Mouse (Mus musculus) hindbrain, embryonic 15.5 days (tissue): ENCODE measurements around the gene Hephl1. TPM values are rescaled to one million over a fixed set of nuclear protein-coding genes. Genes with fewer than 3 reads are reported as not detected.

Source experiments
- ATAC-seq: fragments of 200-750 bp; cut with Nextera tagmentation; 2 replicates; pipeline ENCODE4 v1.8.0; 2017; ENCODE audit warnings: low read depth, moderate number of reproducible peaks, moderate TSS enrichment; ENCODE audit not compliant: low FRiP score
- H3K27ac ChIP-seq: fragments of 300-500 bp; sonication (generic); replicated peaks from 2 replicates; pipeline ENCODE4 v1.5.1; 2015; ENCODE audit warnings: mild to moderate bottlenecking, inconsistent platforms
- H3K27me3 ChIP-seq: fragments of 300-500 bp; sonication (generic); 2 replicates; pipeline ENCODE4 v1.6.1; 2015; ENCODE audit warnings: control low read depth, inconsistent platforms
- H3K36me3 ChIP-seq: fragments of 300-500 bp; sonication (generic); 2 replicates; pipeline ENCODE4 v1.6.1; 2015; ENCODE audit warnings: control low read depth, inconsistent platforms
- H3K4me1 ChIP-seq: fragments of 300-500 bp; sonication (generic); replicated peaks from 2 replicates; pipeline ENCODE4 v1.6.1; 2015; ENCODE audit warnings: control low read depth, inconsistent platforms
- H3K4me2 ChIP-seq: fragments of 300-500 bp; sonication (generic); 2 replicates; pipeline ENCODE4 v1.6.1; 2015; ENCODE audit warnings: moderate library complexity, mild to moderate bottlenecking, inconsistent platforms
- H3K4me3 ChIP-seq: fragments of 300-500 bp; sonication (generic); 2 replicates; pipeline ENCODE4 v1.5.1; 2015; ENCODE audit warnings: mild to moderate bottlenecking, inconsistent platforms
- H3K9ac ChIP-seq: fragments of 300-500 bp; sonication (generic); 2 replicates; pipeline ENCODE4 v1.6.1; 2015; ENCODE audit warnings: inconsistent platforms
- H3K9me3 ChIP-seq: fragments of 300-500 bp; sonication (generic); 2 replicates; pipeline ENCODE4 v1.6.1; 2016; ENCODE audit warnings: control low read depth, inconsistent platforms
- WGBS: fragments of 180-500 bp; shearing (Covaris S2); methylation state at CpG from one replicate; pipeline ENCODE4 v1.1.7; 2015; 5-methylcytosine and 5-hydroxymethylcytosine counted together
- polyA plus RNA-seq: library from polyadenylated mRNA; unstranded; fragments of >200 nt; fragmentation: Nextera tagmentation; extraction: Ambion mirVana; gene quantifications from 2 replicates; pipeline ENCODE4 v1.2.1, GENCODE M21; 2015

Hephl1 gene
- not detected in 2 replicates for polyA plus RNA-seq

DNA sequence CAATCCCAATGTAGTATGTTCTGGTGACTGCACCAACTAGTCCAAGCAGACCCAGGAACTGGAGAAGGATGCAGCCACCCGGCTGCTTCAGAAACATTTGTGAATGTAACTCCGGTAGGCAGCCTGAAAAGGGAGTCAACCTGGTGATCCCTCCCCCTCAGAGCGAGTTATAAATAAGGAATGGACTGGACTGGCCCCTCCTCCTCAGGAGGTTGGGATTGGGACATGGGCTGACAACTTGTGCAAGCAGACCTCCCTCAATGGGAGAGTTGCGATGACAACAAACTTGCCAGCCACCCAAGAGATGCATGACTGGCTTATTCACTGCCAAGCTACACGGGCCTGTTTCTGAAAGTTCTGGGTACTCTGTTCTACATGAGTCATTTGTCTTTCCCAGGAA is at the start of gene Hephl1:
Gene Hephl1 (minus strand): TSS at position 101 of the 400 bp plus-strand sequence.
- H3K27ac ChIP-seq, result no peak within 1 kb of the TSS
- no peaks in the 10 kb centered on the region for H3K4me1 ChIP-seq
- no peaks in the 10 kb centered on the region for H3K9me3 ChIP-seq
- 90% methylated on average over 5 of the region's 5 CpGs for WGBS
- ATAC-seq, result no peak
- H3K4me3 ChIP-seq, result no peak within 1 kb of the TSS
- no peaks in the 10 kb centered on the region for H3K27me3 ChIP-seq
- no peak within 1 kb of the TSS for H3K4me2 ChIP-seq
- no peak within 1 kb of the TSS for H3K9ac ChIP-seq
- H3K36me3 ChIP-seq, result no peaks in the 10 kb centered on the region

DNA sequence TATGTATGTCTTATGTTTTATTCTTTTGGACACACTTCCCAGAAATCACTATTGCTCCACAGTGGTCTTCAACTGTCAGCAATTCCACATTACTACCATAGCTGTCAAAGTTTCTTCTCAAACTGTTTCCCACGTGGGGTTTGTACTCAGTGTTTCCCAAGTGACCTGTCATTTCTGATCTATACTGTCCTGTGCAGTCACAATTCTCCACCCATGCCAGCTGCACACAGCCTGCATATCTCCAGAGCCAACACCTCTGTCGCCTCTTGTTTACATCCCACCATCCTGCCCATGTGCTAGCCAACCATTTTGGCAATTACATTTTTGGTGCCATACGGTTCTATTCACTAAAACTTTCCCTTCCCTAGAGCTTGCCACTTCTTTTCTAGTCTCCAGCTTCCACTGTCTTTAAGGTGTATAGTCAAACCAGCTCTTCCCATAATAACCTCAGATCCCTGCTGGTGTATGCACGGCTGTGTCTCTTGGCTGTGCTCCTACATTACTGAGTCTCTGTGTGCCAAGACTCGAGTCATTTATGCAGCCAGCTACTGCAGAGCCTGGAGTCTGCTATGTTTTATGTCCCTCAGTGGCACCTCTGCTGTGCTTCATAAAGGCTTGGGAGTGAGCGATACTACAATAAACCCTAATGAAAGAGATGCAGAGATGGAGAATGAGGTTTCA is 37.5 kb upstream of the Hephl1 start:
- ATAC-seq, result no peak
- H3K36me3 ChIP-seq, result no peaks in the 10 kb centered on the region
- no peak overlapping the region for H3K4me2 ChIP-seq
- H3K9me3 ChIP-seq, result no peaks in the 10 kb centered on the region
- H3K9ac ChIP-seq, result no peak overlapping the region
- WGBS, result 76% methylated on average over 6 of the region's 6 CpGs
- no peak overlapping the region for H3K4me3 ChIP-seq
- no peak overlapping the region for H3K27ac ChIP-seq
- no peaks in the 10 kb centered on the region for H3K4me1 ChIP-seq
- no peaks in the 10 kb centered on the region for H3K27me3 ChIP-seq

GRCm38 (mm10) chr9:15140546-15140945 is 28.6 kb upstream of the Hephl1 start:
- no peaks in the 10 kb centered on the region for H3K27me3 ChIP-seq
- no peak overlapping the region for H3K4me3 ChIP-seq
- no peaks in the 10 kb centered on the region for H3K36me3 ChIP-seq
- 95% methylated on average over 1 of the region's 1 CpGs for WGBS
- no peak overlapping the region for H3K9ac ChIP-seq
- no peak overlapping the region for H3K4me2 ChIP-seq
- no peaks in the 10 kb centered on the region for H3K9me3 ChIP-seq
- H3K27ac ChIP-seq, result no peak overlapping the region
- no peaks in the 10 kb centered on the region for H3K4me1 ChIP-seq
- ATAC-seq, result no peak

- Histone ChIP-seq H3K4me2 (no peak overlapping the region), H3K4me1 (no peaks in the 10 kb centered on the region), H3K27me3 (no peaks in the 10 kb centered on the region), H3K9ac (no peak overlapping the region), H3K27ac (no peak overlapping the region), H3K9me3 (no peaks in the 10 kb centered on the region), H3K36me3 (no peaks in the 10 kb centered on the region), H3K4me3 (no peak overlapping the region)
- WGBS, result 85% methylated on average over 2 of the region's 2 CpGs
- ATAC-seq, result no peak
Observed at GRCm38 (mm10) chr9:15125897-15126296, 14.0 kb upstream of the Hephl1 start.

DNA sequence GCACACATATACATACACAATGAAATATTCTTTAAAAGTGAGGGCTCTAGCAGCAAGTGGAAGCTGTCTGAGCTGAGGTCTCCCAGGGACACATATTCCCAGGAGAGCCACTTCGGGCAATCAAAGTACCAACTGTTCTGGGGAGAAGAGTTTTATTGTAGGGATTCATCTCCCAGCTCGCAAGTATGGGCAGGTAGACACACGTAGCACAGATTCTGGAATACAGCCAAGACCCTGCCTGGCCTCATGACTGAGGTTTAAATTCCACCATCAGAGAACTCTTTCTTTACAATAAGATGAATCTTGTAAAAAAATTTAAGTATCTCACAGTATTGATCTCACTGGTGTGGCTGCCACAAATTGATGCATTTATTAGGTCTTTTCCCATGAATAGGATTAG is 10.5 kb upstream of the Hephl1 start:
- no peak overlapping the region for H3K4me2 ChIP-seq
- H3K4me1 ChIP-seq, result no peaks in the 10 kb centered on the region
- H3K9ac ChIP-seq, result no peak overlapping the region
- no peaks in the 10 kb centered on the region for H3K36me3 ChIP-seq
- no peak overlapping the region for H3K27ac ChIP-seq
- 77% methylated on average over 3 of the region's 3 CpGs for WGBS
- no peaks in the 10 kb centered on the region for H3K9me3 ChIP-seq
- no peaks in the 10 kb centered on the region for H3K27me3 ChIP-seq
- H3K4me3 ChIP-seq, result no peak overlapping the region
- no peak for ATAC-seq

- Histone ChIP-seq H3K9me3 (no peaks in the 10 kb centered on the region), H3K9ac (no peak overlapping the region), H3K4me1 (no peaks in the 10 kb centered on the region), H3K36me3 (no peaks in the 10 kb centered on the region), H3K27ac (no peak overlapping the region), H3K4me3 (no peak overlapping the region), H3K27me3 (no peaks in the 10 kb centered on the region), H3K4me2 (no peak overlapping the region)
- no peak for ATAC-seq
- WGBS, result 54% methylated on average over 7 of the region's 7 CpGs
Observed at GRCm38 (mm10) chr9:15120841-15121358, 9.0 kb upstream of the Hephl1 start.

- no peak overlapping the region for H3K4me3 ChIP-seq
- H3K4me1 ChIP-seq, result no peaks in the 10 kb centered on the region
- no peaks in the 10 kb centered on the region for H3K36me3 ChIP-seq
- no peak overlapping the region for H3K4me2 ChIP-seq
- no peaks in the 10 kb centered on the region for H3K9me3 ChIP-seq
- H3K27me3 ChIP-seq, result no peaks in the 10 kb centered on the region
- H3K9ac ChIP-seq, result no peak overlapping the region
- no peak for ATAC-seq
- WGBS, result 61% methylated on average over 5 of the region's 5 CpGs
- no peak overlapping the region for H3K27ac ChIP-seq
Observed at GRCm38 (mm10) chr9:15120209-15120608, 8.3 kb upstream of the Hephl1 start.

GRCm38 (mm10) chr9:15119515-15119914 is 7.6 kb upstream of the Hephl1 start:
- no peak overlapping the region for H3K9ac ChIP-seq
- ATAC-seq, result no peak
- no peaks in the 10 kb centered on the region for H3K4me1 ChIP-seq
- H3K9me3 ChIP-seq, result no peaks in the 10 kb centered on the region
- 59% methylated on average over 1 of the region's 1 CpGs for WGBS
- H3K36me3 ChIP-seq, result no peaks in the 10 kb centered on the region
- no peaks in the 10 kb centered on the region for H3K27me3 ChIP-seq
- H3K27ac ChIP-seq, result no peak overlapping the region
- no peak overlapping the region for H3K4me3 ChIP-seq
- H3K4me2 ChIP-seq, result no peak overlapping the region

DNA sequence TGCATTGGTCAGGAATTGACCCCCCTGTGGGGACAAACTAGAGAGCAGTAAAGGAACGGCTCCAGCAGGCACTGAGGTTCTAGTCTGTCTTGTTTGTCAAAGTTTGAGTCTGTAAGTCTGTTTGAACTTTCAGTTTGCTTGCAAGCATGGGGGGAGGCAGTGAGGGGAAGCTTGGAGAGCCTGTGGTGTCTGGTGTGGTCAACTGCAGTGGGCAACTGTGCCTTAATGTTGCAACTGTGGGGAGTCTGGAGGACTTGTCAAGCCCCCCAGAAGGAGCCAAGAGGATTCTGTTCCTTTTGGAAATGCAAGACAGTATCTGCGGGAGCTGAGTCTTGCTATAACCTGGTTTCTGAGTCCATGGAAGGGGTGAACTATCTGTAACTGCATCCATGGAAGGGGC is 4.3 kb upstream of the Hephl1 start:
- Histone ChIP-seq H3K4me1 (no peaks in the 10 kb centered on the region), H3K4me2 (no peak overlapping the region), H3K27me3 (no peaks in the 10 kb centered on the region), H3K4me3 (no peak overlapping the region), H3K9ac (no peak overlapping the region), H3K9me3 (no peaks in the 10 kb centered on the region), H3K27ac (no peak overlapping the region), H3K36me3 (no peaks in the 10 kb centered on the region)
- WGBS, result 91% methylated on average over 2 of the region's 2 CpGs
- no peak for ATAC-seq

GRCm38 (mm10) chr9:15114102-15114501 is 2.2 kb upstream of the Hephl1 start:
- H3K9me3 ChIP-seq, result no peaks in the 10 kb centered on the region
- 25% methylated on average over 6 of the region's 6 CpGs for WGBS
- no peaks in the 10 kb centered on the region for H3K36me3 ChIP-seq
- no peak overlapping the region for H3K4me2 ChIP-seq
- no peak for ATAC-seq
- H3K27ac ChIP-seq, result no peak overlapping the region
- no peaks in the 10 kb centered on the region for H3K27me3 ChIP-seq
- H3K4me1 ChIP-seq, result no peaks in the 10 kb centered on the region
- H3K4me3 ChIP-seq, result no peak overlapping the region
- H3K9ac ChIP-seq, result no peak overlapping the region

DNA sequence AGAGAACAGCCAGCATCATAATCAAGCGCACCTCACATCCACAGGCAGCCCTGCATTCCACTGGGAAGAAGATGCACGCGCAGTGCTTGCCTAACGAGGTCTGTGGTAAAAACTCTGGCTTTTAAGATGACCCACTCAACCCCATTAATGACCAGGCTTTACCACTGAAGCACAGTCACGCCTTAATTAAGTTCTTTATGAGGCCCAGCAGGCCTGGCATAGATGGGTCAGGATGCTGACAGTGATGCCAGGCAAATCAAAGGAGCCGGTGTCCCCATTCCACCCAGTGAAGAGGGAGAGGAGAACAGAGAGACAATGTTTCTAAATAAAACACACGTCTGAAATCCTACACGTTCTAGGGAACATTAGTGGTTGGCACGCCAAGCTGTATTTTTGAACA is 3.8 kb downstream of the Hephl1 start:
- Histone ChIP-seq H3K27ac (no peak overlapping the region), H3K36me3 (no peaks in the 10 kb centered on the region), H3K9ac (no peak overlapping the region), H3K4me3 (no peak overlapping the region), H3K4me2 (no peak overlapping the region), H3K27me3 (no peaks in the 10 kb centered on the region), H3K9me3 (no peaks in the 10 kb centered on the region), H3K4me1 (no peaks in the 10 kb centered on the region)
- no peak for ATAC-seq
- 53% methylated on average over 9 of the region's 9 CpGs for WGBS

- H3K9me3 ChIP-seq, result no peaks in the 10 kb centered on the region
- no peak overlapping the region for H3K27ac ChIP-seq
- no peak overlapping the region for H3K4me3 ChIP-seq
- no peaks in the 10 kb centered on the region for H3K36me3 ChIP-seq
- no peak overlapping the region for H3K4me2 ChIP-seq
- 78% methylated on average over 4 of the region's 4 CpGs for WGBS
- no peak overlapping the region for H3K9ac ChIP-seq
- H3K4me1 ChIP-seq, result no peaks in the 10 kb centered on the region
- no peak for ATAC-seq
- no peaks in the 10 kb centered on the region for H3K27me3 ChIP-seq
Observed at GRCm38 (mm10) chr9:15105136-15105535, 6.8 kb downstream of the Hephl1 start.
